Mouse (Mus musculus) midbrain, postnatal 0 days (tissue): ENCODE data around the gene Bco2. TPM values are rescaled to one million over a fixed set of nuclear protein-coding genes. Genes with fewer than 3 reads are reported as not detected.

Experiments
- ATAC-seq: fragments of 200-750 bp; cut with Nextera tagmentation; 2 replicates; pipeline ENCODE4 v1.8.0; 2017; ENCODE audit warnings: moderate number of reproducible peaks, mild to moderate bottlenecking, moderate TSS enrichment, moderate library complexity; ENCODE audit not compliant: low FRiP score
- DNase-seq: peaks from one replicate; pipeline ENCODE4 v3.0.0-alpha.2; 2015; ENCODE audit warnings: low spot score
- H3K27ac ChIP-seq: fragments of 300-500 bp; sonication (generic); 2 replicates; pipeline ENCODE4 v1.5.1; 2014; ENCODE audit warnings: low read depth, mild to moderate bottlenecking, low read length, mixed read lengths
- H3K27me3 ChIP-seq: fragments of 300-500 bp; sonication (generic); 2 replicates; pipeline ENCODE4 v1.6.1; 2014; ENCODE audit warnings: low read length, control low read depth, mixed read lengths; ENCODE audit not compliant: insufficient read depth
- H3K36me3 ChIP-seq: fragments of 300-500 bp; sonication (generic); 2 replicates; pipeline ENCODE4 v1.6.1; 2014; ENCODE audit warnings: low read length, control low read depth, mixed read lengths; ENCODE audit not compliant: insufficient read depth
- H3K4me1 ChIP-seq: fragments of 300-500 bp; sonication (generic); 2 replicates; pipeline ENCODE4 v1.6.1; 2014; ENCODE audit warnings: mild to moderate bottlenecking, control low read depth, antibody characterized with exemption, low read length, mixed read lengths; ENCODE audit not compliant: insufficient read depth
- H3K4me2 ChIP-seq: fragments of 300-500 bp; sonication (generic); 2 replicates; pipeline ENCODE4 v1.6.1; 2014; ENCODE audit warnings: low read depth, mild to moderate bottlenecking, low read length, mixed read lengths; ENCODE audit not compliant: poor library complexity, severe bottlenecking
- H3K4me3 ChIP-seq: fragments of 300-500 bp; sonication (generic); 2 replicates; pipeline ENCODE4 v1.5.1; 2014; ENCODE audit warnings: low read depth, mild to moderate bottlenecking, low read length, moderate library complexity
- H3K9ac ChIP-seq: fragments of 300-500 bp; sonication (generic); replicated peaks from 2 replicates; pipeline ENCODE4 v1.6.1; 2014; ENCODE audit warnings: mild to moderate bottlenecking, low read length, moderate library complexity, mixed read lengths; ENCODE audit not compliant: poor library complexity, severe bottlenecking
- H3K9me3 ChIP-seq: fragments of 300-500 bp; sonication (generic); 2 replicates; pipeline ENCODE4 v1.6.1; 2016; ENCODE audit warnings: low read length, control low read depth
- CTCF ChIP-seq: IDR thresholded peaks from 2 replicates; pipeline ENCODE4 v1.5.1; 2016; ENCODE audit warnings: antibody characterized with exemption, mild to moderate bottlenecking
- WGBS: fragments of 180-500 bp; shearing (Covaris S2); extraction: QIAGEN DNeasy Blood & Tissue Kit; methylation state at CpG from one replicate; pipeline ENCODE4 v1.1.7; 2014; 5-methylcytosine and 5-hydroxymethylcytosine counted together
- polyA plus RNA-seq: library from polyadenylated mRNA; unstranded; fragments of >200 nt; fragmentation: Nextera tagmentation; extraction: Ambion mirVana; gene quantifications from 2 replicates; pipeline ENCODE4 v1.2.1, GENCODE M21; 2015
- total RNA-seq: library from RNA; depleted of rRNA; stranded (reverse); fragments of >200 nt; gene quantifications from 2 replicates; pipeline ENCODE4 v1.2.3, GENCODE M21; 2014

Gene Bco2
- total and polyA plus RNA-seq, 2 experiments from 2014 or later: 0.42 to 0.49 TPM

GRCm38 (mm10) chr9:50553547-50553946, 1.4 kb downstream of the Bco2 start:
- Histone ChIP-seq H3K27ac (no peak overlapping the region; the same call in 1 of the 2 replicates), H3K9ac (no peak overlapping the region), H3K4me2 (no peak overlapping the region), H3K36me3 (no peaks in the 10 kb centered on the region), H3K9me3 (no peaks in the 10 kb centered on the region), H3K27me3 (no peaks in the 10 kb centered on the region), H3K4me3 (no peak overlapping the region), H3K4me1 (no peaks in the 10 kb centered on the region)
- ATAC-seq (no peak), DNase-seq (no peak)
- TF ChIP-seq CTCF: no peak
- 75% methylated on average over 2 of the region's 2 CpGs for WGBS

GRCm38 (mm10) chr9:50552206-50552605, 2.8 kb downstream of the Bco2 start:
- Histone ChIP-seq H3K9ac (no peak overlapping the region), H3K27me3 (no peaks in the 10 kb centered on the region), H3K4me3 (no peak overlapping the region), H3K4me1 (no peaks in the 10 kb centered on the region), H3K27ac (no peak overlapping the region), H3K9me3 (no peaks in the 10 kb centered on the region), H3K4me2 (no peak overlapping the region), H3K36me3 (no peaks in the 10 kb centered on the region)
- DNase-seq: no peak
- TF ChIP-seq CTCF: no peak
- no peak for ATAC-seq
- 82% methylated on average over 5 of the region's 5 CpGs for WGBS

- 92% methylated on average over 4 of the region's 4 CpGs for WGBS
Observed at GRCm38 (mm10) chr9:50548936-50549335, 6.0 kb downstream of the Bco2 start.

GRCm38 (mm10) chr9:50547859-50548478, 7.0 kb downstream of the Bco2 start:
- Histone ChIP-seq H3K27ac (no peak overlapping the region), H3K36me3 (no peaks in the 10 kb centered on the region), H3K27me3 (no peaks in the 10 kb centered on the region), H3K4me3 (no peak overlapping the region), H3K4me2 (no peak overlapping the region), H3K9me3 (no peaks in the 10 kb centered on the region), H3K4me1 (no peaks in the 10 kb centered on the region), H3K9ac (no peak overlapping the region)
- ATAC-seq (no peak), DNase-seq (no peak)
- no peak for TF ChIP-seq CTCF
- WGBS: 38% methylated on average over 5 of the region's 5 CpGs

More at GRCm38 (mm10) chr9:50548936-50549335, 6.0 kb downstream of the Bco2 start:
- DNase-seq (no peak), ATAC-seq (no peak)
- no peak overlapping the region for H3K27ac ChIP-seq
- no peak overlapping the region for H3K9ac ChIP-seq
- no peak overlapping the region for H3K4me2 ChIP-seq
- H3K4me3 ChIP-seq: no peak overlapping the region
- no peak for TF ChIP-seq CTCF
- H3K36me3 ChIP-seq: no peaks in the 10 kb centered on the region
- H3K4me1 ChIP-seq: no peaks in the 10 kb centered on the region
- no peaks in the 10 kb centered on the region for H3K27me3 ChIP-seq
- H3K9me3 ChIP-seq: no peaks in the 10 kb centered on the region

- DNase-seq: no peak
- Histone ChIP-seq H3K9ac (no peak overlapping the region), H3K4me1 (no peaks in the 10 kb centered on the region), H3K27me3 (no peaks in the 10 kb centered on the region), H3K36me3 (no peaks in the 10 kb centered on the region), H3K4me3 (no peak overlapping the region), H3K27ac (no peak overlapping the region), H3K9me3 (no peaks in the 10 kb centered on the region), H3K4me2 (no peak overlapping the region)
- ATAC-seq: no peak
- TF ChIP-seq CTCF: no peak
- 79% methylated on average over 9 of the region's 9 CpGs for WGBS
Observed at GRCm38 (mm10) chr9:50542401-50542800, 12.6 kb downstream of the Bco2 start.

GRCm38 (mm10) chr9:50540170-50540569, 14.8 kb downstream of the Bco2 start:
- DNase-seq (no peak), ATAC-seq (no peak)
- Histone ChIP-seq H3K9ac (no peak overlapping the region), H3K4me3 (no peak overlapping the region), H3K27me3 (no peaks in the 10 kb centered on the region), H3K27ac (no peak overlapping the region), H3K4me1 (no peaks in the 10 kb centered on the region), H3K9me3 (no peaks in the 10 kb centered on the region), H3K4me2 (no peak overlapping the region), H3K36me3 (no peaks in the 10 kb centered on the region)
- WGBS: 69% methylated on average over 7 of the region's 7 CpGs
- TF ChIP-seq CTCF: no peak
